Mouse (Mus musculus) olfactory bulb, adult 2 months (tissue): ENCODE results near the gene Trpm7.

Experiments
- CTCF ChIP-seq: fragments of 200-500 bp; IDR thresholded peaks from 2 replicates; pipeline ENCODE4 v1.5.1; 2012; ENCODE audit warnings: low read depth, mild to moderate bottlenecking, low read length, moderate library complexity; ENCODE audit not compliant: insufficient read depth
- POLR2A ChIP-seq: fragments of 200-500 bp; IDR thresholded peaks from 2 replicates; pipeline ENCODE4 v1.6.1; 2012; ENCODE audit warnings: mild to moderate bottlenecking, low read depth, low read length, moderate library complexity; ENCODE audit not compliant: insufficient read depth

DNA sequence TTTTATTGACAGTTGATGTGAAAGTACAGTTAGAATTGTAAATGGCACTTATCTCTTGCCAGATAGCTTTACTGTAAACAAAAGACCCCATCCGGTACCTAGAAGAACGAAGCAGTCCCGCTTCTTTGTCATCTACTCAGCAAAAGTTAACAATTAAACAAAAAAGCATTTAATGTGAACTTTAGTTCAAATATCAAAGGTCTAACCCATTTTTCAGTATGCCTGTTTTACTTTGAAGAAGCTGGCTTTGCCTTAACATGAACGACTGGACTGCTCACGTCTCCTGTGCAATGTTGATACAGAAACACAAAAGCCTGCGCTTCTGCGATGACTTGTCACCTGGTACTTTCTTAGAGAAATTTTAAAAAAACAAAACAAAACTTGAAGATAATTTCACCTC is 16.3 kb upstream of the Trpm7 start:
- TF ChIP-seq CTCF (no peak), POLR2A (no peak)
